Mouse (Mus musculus) gastrocnemius, postnatal 25 days (tissue): ENCODE measurements around the gene Oxsr1. TPM values are rescaled to one million over a fixed set of nuclear protein-coding genes. Genes with fewer than 3 reads are reported as not detected.
"Not testable (repeated sequence)": the region's sequence is repeated elsewhere in the genome, so short reads cannot be mapped to it uniquely, and the experiment has no call there.

ENCODE experiments used
- DNase-seq: peaks from one replicate; pipeline ENCODE4 v3.0.0; 2022
- total RNA-seq, 2 experiments: library from RNA; stranded (reverse); gene quantifications; 1 replicate in 1 of 2; 2 replicates in 1 of 2; pipeline ENCODE4 v1.2.3; 2021

The Oxsr1 gene
- total RNA-seq, 2 experiments from 2014 or later = 42.5 to 43.1 TPM

- DNase-seq = not testable (repeated sequence)
These were observed 106.9 kb downstream of the Oxsr1 start for GRCm38 (mm10) chr9:119215341-119215740.

GRCm38 (mm10) chr9:119214601-119215000 is 107.6 kb downstream of the Oxsr1 start:
- DNase-seq = no peak

DNA sequence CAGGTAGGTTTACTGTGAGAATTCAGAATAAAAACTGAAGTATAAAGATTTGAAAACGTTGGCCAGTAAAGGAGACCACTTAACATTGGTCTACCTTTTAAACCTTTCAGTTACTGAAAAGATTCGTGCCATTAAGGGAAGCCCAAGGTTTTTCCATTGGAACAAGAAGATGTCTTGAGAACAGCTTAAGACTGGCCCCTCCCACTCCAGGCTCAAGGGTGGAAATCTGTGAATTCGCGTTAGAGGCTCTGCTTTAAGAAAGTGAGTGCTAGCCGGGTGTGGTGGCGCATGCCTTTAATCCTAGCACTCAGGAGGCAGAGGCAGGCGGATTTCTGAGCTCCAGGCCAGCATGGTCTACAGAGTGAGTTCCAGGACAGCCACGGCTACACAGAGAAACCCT is 109.2 kb downstream of the Oxsr1 start:
- DNase-seq = no peak

- no peak for DNase-seq
These were observed 113.2 kb downstream of the Oxsr1 start, which contains the start of gene Slc22a13 for GRCm38 (mm10) chr9:119208998-119209397. Gene Slc22a13 (minus strand): TSS chr9:119209098.

GRCm38 (mm10) chr9:119207113-119207512 is 115.1 kb downstream of the Oxsr1 start:
- DNase-seq = no peak

DNA sequence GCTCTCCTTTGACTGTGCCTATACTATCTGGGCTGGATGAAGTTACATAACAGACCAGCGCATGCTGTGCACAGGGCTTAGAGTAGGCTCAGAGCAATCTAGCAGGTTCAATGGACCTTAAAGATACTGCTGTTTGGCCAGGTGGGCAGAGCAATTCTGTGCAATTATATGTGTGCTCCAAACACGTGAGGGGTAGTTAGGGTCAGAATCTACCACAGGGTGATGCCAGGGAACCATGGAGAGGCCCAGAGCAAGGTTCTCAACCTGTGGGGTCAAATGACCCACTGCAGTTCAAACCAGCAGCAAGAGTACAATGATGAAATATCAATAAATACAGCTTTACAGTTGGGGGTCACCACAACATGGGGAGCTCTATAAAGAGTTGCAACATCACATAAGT is 115.6 kb downstream of the Oxsr1 start:
- DNase-seq = no peak

GRCm38 (mm10) chr9:119205756-119206155 is 116.5 kb downstream of the Oxsr1 start:
- DNase-seq = no peak

GRCm38 (mm10) chr9:119203617-119204016 is 118.6 kb downstream of the Oxsr1 start:
- no peak for DNase-seq

- DNase-seq = no peak
These were observed 120.6 kb downstream of the Oxsr1 start for GRCm38 (mm10) chr9:119201653-119202052.

DNA sequence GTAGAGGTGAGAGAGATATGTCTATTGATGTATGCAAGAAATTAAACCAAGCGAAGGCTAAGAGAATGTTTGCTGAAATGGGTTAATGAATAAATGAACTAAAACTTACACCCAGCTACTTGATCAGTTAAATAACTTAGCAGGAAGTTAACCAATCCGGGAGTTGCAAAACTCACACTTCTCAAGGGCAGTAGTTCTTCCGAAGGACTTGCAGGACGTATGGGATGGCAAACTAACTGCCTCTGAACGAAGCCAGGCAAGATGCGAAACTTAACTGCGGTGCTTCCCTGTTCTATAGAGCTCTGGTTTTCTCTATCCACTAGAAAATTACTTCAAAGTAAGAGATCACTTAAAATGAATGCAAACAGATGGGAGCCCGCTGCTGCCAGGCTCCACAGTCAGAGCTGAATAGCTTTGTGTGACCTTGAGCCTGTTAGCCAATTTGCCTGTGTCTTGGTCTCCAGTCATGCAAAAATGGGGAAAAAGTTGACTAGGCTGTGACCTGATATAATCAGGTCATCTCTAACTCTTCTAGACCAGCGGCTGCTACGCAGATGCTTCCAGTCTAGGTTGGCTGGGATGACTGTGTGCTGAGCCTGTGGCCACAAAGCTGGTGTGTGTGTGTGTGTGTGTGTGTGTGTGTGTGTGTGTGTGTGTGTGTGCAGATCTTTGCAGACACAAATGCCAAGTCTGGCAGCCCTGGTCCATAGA is 122.9 kb downstream of the Oxsr1 start:
- no peak for DNase-seq

DNA sequence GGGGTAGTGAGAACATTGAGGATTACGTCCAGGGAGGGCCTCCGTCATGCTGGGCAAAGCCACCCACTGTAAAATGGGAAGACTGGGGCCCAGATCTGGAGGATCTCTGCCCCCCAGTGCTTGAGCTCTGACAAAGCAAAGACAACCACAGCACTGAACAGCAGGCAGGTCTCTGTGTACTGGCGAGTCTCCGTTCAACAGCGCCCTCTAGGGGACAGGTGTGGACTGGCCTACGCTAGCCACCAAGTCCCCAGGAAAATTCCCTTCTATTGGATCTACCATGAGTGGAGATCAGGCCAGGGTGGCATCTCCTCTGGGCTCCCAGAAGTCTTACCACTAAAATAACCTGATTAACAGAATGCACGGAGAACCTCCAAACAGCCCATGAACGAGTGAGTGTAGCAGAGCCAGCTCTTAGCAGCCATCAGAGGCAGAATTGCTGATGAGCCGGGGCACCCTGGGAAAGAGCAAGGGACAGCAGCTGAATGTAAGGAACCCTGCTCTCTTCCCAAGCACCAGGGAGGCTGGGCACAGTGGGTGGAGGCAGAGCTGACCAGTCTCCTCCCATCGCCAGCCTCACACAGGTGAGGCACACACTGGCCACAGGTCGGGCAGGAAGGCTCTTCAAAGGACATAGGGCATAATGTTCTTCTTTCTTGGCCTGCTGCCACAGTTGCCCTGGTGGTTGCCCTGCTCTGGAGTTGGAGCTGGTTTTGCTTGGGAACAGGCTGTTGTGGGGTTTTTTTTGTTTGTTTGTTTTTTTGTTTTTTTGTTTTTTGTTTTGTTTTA is 129.8 kb downstream of the Oxsr1 start:
- no peak for DNase-seq

Other genes starting within 250 kb of the Oxsr1 start
- 1 to 10 TPM; 8.5 to 8.6 TPM for gene Plcd1, start 228.9 kb downstream of the Oxsr1 start, total RNA-seq
- gene Dlec1, start 219.9 kb downstream of the Oxsr1 start, total RNA-seq = under 1 TPM in 1 of 2 experiments, not detected in 1; 0.05 TPM
- gene Acaa1b, start 165.3 kb downstream of the Oxsr1 start, total RNA-seq = 1 to 10 TPM in 1 of 2 experiments, under 1 TPM in 1; 0.49 to 2.6 TPM
- not detected for gene Gm47289, start 163.3 kb downstream of the Oxsr1 start, total RNA-seq
- gene Slc22a13, start 113.3 kb downstream of the Oxsr1 start, total RNA-seq = not detected
- gene Acaa1a, start 17.2 kb upstream of the Oxsr1 start, total RNA-seq = 10 to 100 TPM; 38.3 to 40.9 TPM
- gene Myd88, start 19.0 kb upstream of the Oxsr1 start, total RNA-seq = 1 to 10 TPM; 4.3 to 5.0 TPM
- under 1 TPM; 0.08 to 0.48 TPM for gene Xylb, start 35.0 kb upstream of the Oxsr1 start, total RNA-seq
- gene Slc22a14, start 43.1 kb upstream of the Oxsr1 start, total RNA-seq = not detected
- 10 to 100 TPM in 1 of 2 experiments, 1 to 10 TPM in 1; 9.4 to 11.9 TPM for gene Acvr2b, start 79.7 kb upstream of the Oxsr1 start, total RNA-seq
- gene Exog, start 122.5 kb upstream of the Oxsr1 start, total RNA-seq = 1 to 10 TPM; 1.4 to 1.7 TPM